Mouse (Mus musculus) liver, embryonic 14.5 days (tissue): Measurements from ENCODE around the gene Mapk7.

Source experiments
- CTCF ChIP-seq: IDR thresholded peaks from 2 replicates; pipeline ENCODE4 v1.5.1; 2016; ENCODE audit warnings: antibody characterized with exemption, low read depth, control low read depth
- EP300 ChIP-seq: IDR thresholded peaks from 2 replicates; pipeline ENCODE4 v1.6.1; 2016; ENCODE audit warnings: antibody characterized with exemption, low read depth

DNA sequence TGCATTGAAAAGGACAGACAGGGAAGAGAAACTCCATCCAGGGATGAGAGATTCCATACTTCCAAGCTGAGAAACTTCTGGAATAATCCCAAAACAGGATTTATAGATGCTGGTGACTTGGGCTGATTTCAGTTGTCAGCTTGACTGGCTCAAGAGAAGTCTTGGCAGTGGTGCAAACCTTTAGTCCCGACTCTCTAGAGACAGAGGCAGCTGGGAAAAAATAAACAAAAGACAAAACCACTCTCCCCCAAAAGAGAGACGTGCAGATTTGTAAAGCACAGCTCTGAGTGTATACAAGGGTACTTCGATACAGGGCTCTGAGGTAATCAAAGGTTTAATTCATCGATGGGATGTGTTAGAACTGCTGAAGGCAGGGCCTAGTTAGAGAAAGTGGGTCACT, 28.8 kb downstream of the Mapk7 start:
- TF ChIP-seq CTCF: no peak
- no peak for TF ChIP-seq EP300
